In the genomic region with DNA sequence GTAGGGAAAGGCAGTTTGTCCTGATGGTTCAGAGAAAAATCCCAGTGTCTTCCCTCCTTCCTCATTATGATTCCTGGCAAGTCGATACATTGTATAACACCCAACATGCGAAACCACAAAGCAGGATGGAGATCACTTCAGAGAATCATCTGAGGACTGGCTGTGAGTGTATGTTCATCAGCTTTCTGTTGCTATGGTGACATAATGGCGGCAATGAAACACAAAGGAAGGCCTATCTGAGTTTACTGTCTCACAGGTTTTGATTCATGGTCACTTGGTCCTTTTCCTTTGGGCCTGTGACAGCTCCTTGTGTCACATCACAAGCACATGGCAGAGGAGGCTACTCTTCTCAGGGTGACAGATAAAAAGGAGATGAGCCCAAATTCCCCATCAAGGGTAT, we compare ENCODE assay signal across 22 mouse cellular contexts.
DNase-seq lines count a peak whose midpoint lies in the region; ATAC-seq and TF ChIP-seq lines count a peak whose summit lies in the region.
"Had no signal": no experiment of that assay in that cellular context is flagged by ENCODE, and none has a peak within 500 bp of the region (broad histone marks: within the 10 kb centered on the region; RNA-seq: fewer than 3 reads in every experiment).

No protein-coding gene starts in this region.

- 55% methylated on average over 3 of the region's 3 CpGs for WGBS in forebrain, embryonic 14.5 days
- 63% methylated on average over 3 of the region's 3 CpGs for WGBS in forebrain, embryonic 13.5 days
- WGBS in heart, embryonic 10.5 days = 81% methylated on average over 3 of the region's 3 CpGs
- 79% methylated on average over 3 of the region's 3 CpGs for WGBS in heart, embryonic 11.5 days (ENCODE audit: insufficient replicate concordance)
- 66% methylated on average over 3 of the region's 3 CpGs for WGBS in midbrain, embryonic 14.5 days
- 48% methylated on average over 3 of the region's 3 CpGs for WGBS in midbrain, postnatal 0 days

- DNase-seq in forebrain, embryonic 14.5 days (ENCODE audit: low spot score) = peak; percentile 47
- DNase-seq in heart, embryonic 10.5 days (ENCODE audit: low spot score) = peak; percentile 7
- peak; percentile 22 for DNase-seq in midbrain, embryonic 14.5 days
- DNase-seq in midbrain, postnatal 0 days (ENCODE audit: low spot score) = no peak
- DNase-seq: adrenal gland, adult 8-10 months; adrenal gland, postnatal 25 days; cerebellum, adult 18-20 months; cerebellum, adult 9-10 months; cerebellum, postnatal 14 days; gastrocnemius, postnatal 14 days; heart, adult 11 months; heart, postnatal 14 days; heart, postnatal 4 days; kidney, adult 11 months had no signal

- TF ChIP-seq CTCF in midbrain, postnatal 0 days (IDR thresholded peaks at IDR 0.05) = no peak

- H3K27ac ChIP-seq in forebrain, embryonic 14.5 days (ENCODE audit: low read depth, low read length) = no peak overlapping the region
- no peak overlapping the region for H3K27ac ChIP-seq in forebrain, embryonic 13.5 days
- no peak overlapping the region for H3K27ac ChIP-seq in heart, embryonic 10.5 days
- H3K27ac ChIP-seq in heart, embryonic 11.5 days (ENCODE audit: low read depth, low read length) = no peak overlapping the region
- H3K27ac ChIP-seq in midbrain, embryonic 14.5 days (replicated peaks; ENCODE audit: low read depth, low read length) = no peak overlapping the region
- H3K27ac ChIP-seq in midbrain, postnatal 0 days (ENCODE audit: low read depth, low read length) = no peak overlapping the region
- H3K27ac ChIP-seq: forebrain, embryonic 10.5 days; heart, embryonic 13.5 days; hindbrain, embryonic 12.5 days; hindbrain, embryonic 15.5 days; intestine, embryonic 15.5 days had no signal

- H3K36me3 ChIP-seq in forebrain, embryonic 14.5 days (ENCODE audit: control insufficient read depth, insufficient read depth, low read length) = no peaks in the 10 kb centered on the region
- H3K36me3 ChIP-seq in forebrain, embryonic 13.5 days (ENCODE audit: poor library complexity, severe bottlenecking) = no peaks in the 10 kb centered on the region
- H3K36me3 ChIP-seq in heart, embryonic 10.5 days = no peaks in the 10 kb centered on the region
- no peaks in the 10 kb centered on the region for H3K36me3 ChIP-seq in heart, embryonic 11.5 days (ENCODE audit: control insufficient read depth, insufficient read depth, low read length)
- no peaks in the 10 kb centered on the region for H3K36me3 ChIP-seq in midbrain, embryonic 14.5 days (ENCODE audit: control insufficient read depth, insufficient read depth, low read length)
- no peaks in the 10 kb centered on the region for H3K36me3 ChIP-seq in midbrain, postnatal 0 days (ENCODE audit: insufficient read depth, low read length)
- H3K36me3 ChIP-seq: forebrain, embryonic 10.5 days; heart, embryonic 13.5 days; hindbrain, embryonic 12.5 days; hindbrain, embryonic 15.5 days; intestine, embryonic 15.5 days had no signal

- H3K27me3 ChIP-seq in forebrain, embryonic 14.5 days (replicated peaks; ENCODE audit: control insufficient read depth, insufficient read depth, low read length) = no peaks in the 10 kb centered on the region
- H3K27me3 ChIP-seq in forebrain, embryonic 13.5 days = no peaks in the 10 kb centered on the region
- no peaks in the 10 kb centered on the region for H3K27me3 ChIP-seq in heart, embryonic 10.5 days (ENCODE audit: insufficient read depth, poor library complexity, severe bottlenecking)
- no peaks in the 10 kb centered on the region for H3K27me3 ChIP-seq in heart, embryonic 11.5 days (ENCODE audit: control insufficient read depth, insufficient read depth, low read length)
- H3K27me3 ChIP-seq in midbrain, embryonic 14.5 days (ENCODE audit: control insufficient read depth, insufficient read depth, low read length) = no peaks in the 10 kb centered on the region
- no peaks in the 10 kb centered on the region for H3K27me3 ChIP-seq in midbrain, postnatal 0 days (ENCODE audit: insufficient read depth, low read length)
- H3K27me3 ChIP-seq: heart, embryonic 13.5 days; hindbrain, embryonic 12.5 days; hindbrain, embryonic 15.5 days; intestine, embryonic 15.5 days had no signal

- no peak for ATAC-seq in forebrain, embryonic 14.5 days
- ATAC-seq in forebrain, embryonic 13.5 days = no peak
- ATAC-seq in heart, embryonic 11.5 days (replicated peaks; ENCODE audit: insufficient number of reproducible peaks, low FRiP score, low TSS enrichment) = no peak
- ATAC-seq in midbrain, embryonic 14.5 days (ENCODE audit: low FRiP score, low TSS enrichment) = no peak
- no peak for ATAC-seq in midbrain, postnatal 0 days (ENCODE audit: low FRiP score)
- ATAC-seq: activated CD4-positive, CD25-positive, alpha-beta regulatory T cell, adult 4 months; intestine, embryonic 15.5 days had no signal

- H3K4me2 ChIP-seq in forebrain, embryonic 14.5 days (ENCODE audit: low read length) = no peak overlapping the region
- no peak overlapping the region for H3K4me2 ChIP-seq in forebrain, embryonic 13.5 days
- H3K4me2 ChIP-seq in heart, embryonic 11.5 days = no peak overlapping the region
- H3K4me2 ChIP-seq in midbrain, embryonic 14.5 days (ENCODE audit: low read length) = no peak overlapping the region
- H3K4me2 ChIP-seq in midbrain, postnatal 0 days (ENCODE audit: low read depth, low read length, poor library complexity, severe bottlenecking) = no peak overlapping the region
- H3K4me2 ChIP-seq: heart, embryonic 13.5 days; hindbrain, embryonic 12.5 days; hindbrain, embryonic 15.5 days; intestine, embryonic 15.5 days had no signal

- no peaks in the 10 kb centered on the region for H3K4me1 ChIP-seq in forebrain, embryonic 14.5 days (ENCODE audit: control insufficient read depth, insufficient read depth, low read length)
- no peaks in the 10 kb centered on the region for H3K4me1 ChIP-seq in forebrain, embryonic 13.5 days
- H3K4me1 ChIP-seq in heart, embryonic 10.5 days = no peaks in the 10 kb centered on the region
- H3K4me1 ChIP-seq in heart, embryonic 11.5 days (ENCODE audit: control insufficient read depth, insufficient read depth, low read length) = no peaks in the 10 kb centered on the region
- H3K4me1 ChIP-seq in midbrain, embryonic 14.5 days (ENCODE audit: control insufficient read depth, insufficient read depth, low read length) = no peaks in the 10 kb centered on the region
- no peaks in the 10 kb centered on the region for H3K4me1 ChIP-seq in midbrain, postnatal 0 days (ENCODE audit: insufficient read depth, low read length)
- H3K4me1 ChIP-seq: forebrain, embryonic 10.5 days; heart, embryonic 13.5 days; hindbrain, embryonic 12.5 days; hindbrain, embryonic 15.5 days; intestine, embryonic 15.5 days had no signal

- no peaks in the 10 kb centered on the region for H3K9me3 ChIP-seq in forebrain, embryonic 14.5 days (replicated peaks; ENCODE audit: control insufficient read depth, low read length)
- H3K9me3 ChIP-seq in forebrain, embryonic 13.5 days (replicated peaks) = no peaks in the 10 kb centered on the region
- H3K9me3 ChIP-seq in heart, embryonic 10.5 days = no peaks in the 10 kb centered on the region
- no peaks in the 10 kb centered on the region for H3K9me3 ChIP-seq in heart, embryonic 11.5 days (replicated peaks; ENCODE audit: control insufficient read depth, low read length)
- no peaks in the 10 kb centered on the region for H3K9me3 ChIP-seq in midbrain, embryonic 14.5 days (ENCODE audit: control insufficient read depth, low read length)
- H3K9me3 ChIP-seq in midbrain, postnatal 0 days (ENCODE audit: low read length) = no peaks in the 10 kb centered on the region
- H3K9me3 ChIP-seq: forebrain, embryonic 10.5 days; heart, embryonic 13.5 days; hindbrain, embryonic 12.5 days; hindbrain, embryonic 15.5 days; intestine, embryonic 15.5 days had no signal

- no peak overlapping the region for H3K9ac ChIP-seq in forebrain, embryonic 14.5 days (ENCODE audit: low read length)
- H3K9ac ChIP-seq in forebrain, embryonic 13.5 days = no peak overlapping the region
- no peak overlapping the region for H3K9ac ChIP-seq in heart, embryonic 11.5 days (ENCODE audit: low read depth, low read length)
- H3K9ac ChIP-seq in midbrain, embryonic 14.5 days (replicated peaks; ENCODE audit: low read length) = no peak overlapping the region
- no peak overlapping the region for H3K9ac ChIP-seq in midbrain, postnatal 0 days (replicated peaks; ENCODE audit: low read length, poor library complexity, severe bottlenecking)
- H3K9ac ChIP-seq: heart, embryonic 13.5 days; hindbrain, embryonic 12.5 days; hindbrain, embryonic 15.5 days; intestine, embryonic 15.5 days had no signal

- H3K4me3 ChIP-seq in forebrain, embryonic 14.5 days (ENCODE audit: low read depth, low read length) = no peak overlapping the region
- no peak overlapping the region for H3K4me3 ChIP-seq in forebrain, embryonic 13.5 days
- no peak overlapping the region for H3K4me3 ChIP-seq in heart, embryonic 10.5 days
- H3K4me3 ChIP-seq in heart, embryonic 11.5 days (ENCODE audit: low read depth, low read length) = no peak overlapping the region
- H3K4me3 ChIP-seq in midbrain, embryonic 14.5 days (replicated peaks; ENCODE audit: low read depth, low read length) = no peak overlapping the region
- H3K4me3 ChIP-seq in midbrain, postnatal 0 days (ENCODE audit: low read depth, low read length) = no peak overlapping the region
- H3K4me3 ChIP-seq: forebrain, embryonic 10.5 days; heart, embryonic 13.5 days; hindbrain, embryonic 12.5 days; hindbrain, embryonic 15.5 days; intestine, embryonic 15.5 days had no signal
